Mouse (Mus musculus) ES-E14 (cell line): ENCODE data around the gene Otp. TPM values are rescaled to one million over a fixed set of nuclear protein-coding genes. Genes with fewer than 3 reads are reported as not detected.

Source experiments
- DNase-seq: peaks from one replicate; pipeline ENCODE4 v3.0.0-alpha.2; 2013; ENCODE audit warnings: low read depth, low spot score
- H3K27ac ChIP-seq: 2 replicates; pipeline ENCODE4 v1.5.1; 2012; ENCODE audit warnings: low read depth, mild to moderate bottlenecking, low read length, moderate library complexity, mixed read lengths; ENCODE audit not compliant: poor library complexity, insufficient read depth, severe bottlenecking
- H3K36me3 ChIP-seq: 2 replicates; pipeline ENCODE4 v1.6.1; 2012; ENCODE audit warnings: mild to moderate bottlenecking, low read length, moderate library complexity, mixed read lengths; ENCODE audit not compliant: control insufficient read depth, poor library complexity, insufficient read depth, severe bottlenecking
- H3K4me1 ChIP-seq, 2 experiments: fragments of 150-350 bp in 1 of 2; sonication (generic) in 1 of 2; 2 replicates each; pipeline ENCODE4 v1.6.1; 2012; ENCODE audit warnings: low read length in 2 of 2, mild to moderate bottlenecking in 1 of 2, mixed read lengths in 1 of 2; ENCODE audit not compliant: control insufficient read depth in 2 of 2, insufficient read depth in 2 of 2, poor library complexity in 1 of 2
- H3K4me3 ChIP-seq, 2 experiments: fragments of 150-350 bp in 1 of 2; sonication (generic) in 1 of 2; 2 replicates each; pipeline ENCODE4 v1.5.1; 2012; ENCODE audit warnings: low read length in 2 of 2, low read depth in 1 of 2, mild to moderate bottlenecking in 1 of 2, mixed read lengths in 1 of 2; ENCODE audit not compliant: insufficient read depth in 1 of 2, poor library complexity in 1 of 2, severe bottlenecking in 1 of 2
- H3K9ac ChIP-seq: 2 replicates; pipeline ENCODE4 v1.6.1; 2012; ENCODE audit warnings: low read depth, mild to moderate bottlenecking, low read length, mixed read lengths; ENCODE audit not compliant: poor library complexity, insufficient read depth, severe bottlenecking
- H3K9me3 ChIP-seq: fragments of 150-350 bp; sonication (generic); 2 replicates; pipeline ENCODE4 v1.6.1; 2012; ENCODE audit warnings: low read depth, mild to moderate bottlenecking, low read length; ENCODE audit not compliant: control insufficient read depth, insufficient read depth
- CHD2 ChIP-seq: IDR thresholded peaks from 2 replicates; pipeline ENCODE4 v1.6.1; 2014; ENCODE audit warnings: mild to moderate bottlenecking, low read depth, low read length, inconsistent platforms
- HCFC1 ChIP-seq: IDR thresholded peaks from 2 replicates; pipeline ENCODE4 v1.6.1; 2012; ENCODE audit warnings: low read length, inconsistent platforms, borderline replicate concordance; ENCODE audit not compliant: insufficient read depth
- MAFK ChIP-seq: IDR thresholded peaks from 2 replicates; pipeline ENCODE4 v1.6.1; 2014; ENCODE audit warnings: mild to moderate bottlenecking, low read depth, low read length, inconsistent platforms; ENCODE audit not compliant: insufficient read depth
- ZC3H11A ChIP-seq: IDR thresholded peaks from 2 replicates; pipeline ENCODE4 v1.6.1; 2012; ENCODE audit warnings: low read depth, mild to moderate bottlenecking, inconsistent platforms, low read length, borderline replicate concordance
- ZNF384 ChIP-seq: IDR thresholded peaks from 2 replicates; pipeline ENCODE4 v1.6.1; 2012; ENCODE audit warnings: low read depth, low read length, inconsistent platforms
- in situ Hi-C, 2 experiments: fragments of 600-800 bp; cut with MboI; formaldehyde crosslinking; loops; one replicate each; pipeline ENCODE4 v1.15.1; 2025; ENCODE audit warnings: low sequenced_read_pairs in 2 of 2, inconsistent platforms in 1 of 2; ENCODE audit not compliant: unreplicated experiment in 2 of 2
- total RNA-seq: library from RNA; depleted of rRNA; stranded (reverse); fragments of 300-350 nt; gene quantifications from 2 replicates; pipeline ENCODE4 v1.2.3, GENCODE M21; 2012

Gene Otp
- total RNA-seq, 1 experiment = not detected

- peaks cover 0 to 2% of the 10 kb centered on the region in 2 experiments; a peak in 1 of 4 replicates for H3K4me1 ChIP-seq
- peak overlapping the region; percentile 3 to 20; a peak in 3 of 4 replicates for H3K4me3 ChIP-seq
- H3K9ac ChIP-seq = peak overlapping the region; percentile 26; the same call in 1 of the 2 replicates
- no peaks in the 10 kb centered on the region for H3K36me3 ChIP-seq
- in situ Hi-C loops = no loop called here
- no peak overlapping the region for H3K27ac ChIP-seq
- H3K9me3 ChIP-seq = no peaks in the 10 kb centered on the region
- TF ChIP-seq CHD2 (no peak), HCFC1 (no peak), ZNF384 (no peak), ZC3H11A (no peak)
- no peak for DNase-seq
Measured at GRCm38 (mm10) chr13:94873111-94874038, 2.0 kb upstream of the Otp start.

DNA sequence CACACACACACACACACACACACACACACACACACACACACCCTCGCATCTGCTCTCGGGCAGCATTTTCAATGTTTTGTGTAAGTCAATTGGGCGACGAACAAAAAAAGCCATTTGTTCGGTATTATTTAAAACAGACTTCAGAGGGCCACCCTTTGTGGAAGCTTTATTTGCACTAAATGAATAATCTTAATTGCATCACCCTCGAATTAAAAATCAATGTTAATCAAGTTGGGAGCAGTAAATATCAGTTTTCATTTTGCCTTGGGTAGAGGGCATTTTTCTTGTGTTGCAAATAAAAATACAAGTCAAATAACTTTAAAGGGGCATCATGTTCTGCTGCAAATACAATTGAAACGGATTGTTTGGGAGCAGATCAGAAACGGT, 1.4 kb upstream of the Otp start:
- H3K4me3 ChIP-seq = peak overlapping the region in 1 of 2 experiments; percentile 20; a peak in 2 of 4 replicates
- DNase-seq = no peak
- no peak for TF ChIP-seq ZNF384
- TF ChIP-seq ZC3H11A = no peak
- TF ChIP-seq CHD2 = no peak
- TF ChIP-seq MAFK = no peak
- no peak for TF ChIP-seq HCFC1
- no peaks in the 10 kb centered on the region for H3K9me3 ChIP-seq
- H3K4me1 ChIP-seq = peaks cover 0 to 2% of the 10 kb centered on the region in 2 experiments; a peak in 1 of 4 replicates
- in situ Hi-C loops = no loop called here
- no peak overlapping the region for H3K27ac ChIP-seq
- peak overlapping the region; percentile 26; the same call in 1 of the 2 replicates for H3K9ac ChIP-seq
- no peaks in the 10 kb centered on the region for H3K36me3 ChIP-seq

- DNase-seq = no peak
- no peak overlapping the region for H3K27ac ChIP-seq
- peaks cover 0 to 2% of the 10 kb centered on the region in 2 experiments; a peak in 1 of 4 replicates for H3K4me1 ChIP-seq
- H3K36me3 ChIP-seq = no peaks in the 10 kb centered on the region
- in situ Hi-C loops = no loop called here
- TF ChIP-seq ZC3H11A (no peak), CHD2 (no peak), HCFC1 (no peak), MAFK (no peak), ZNF384 (no peak)
- H3K9me3 ChIP-seq = no peaks in the 10 kb centered on the region
- no peak overlapping the region for H3K9ac ChIP-seq
- peak overlapping the region; percentile 32; a peak in 3 of 4 replicates for H3K4me3 ChIP-seq
Measured at GRCm38 (mm10) chr13:94874656-94875395, 576 bp upstream of the Otp start.

- Histone ChIP-seq H3K4me3 (peak overlapping the region; percentile 8 to 16; a peak in 3 of 4 replicates), H3K9me3 (no peaks in the 10 kb centered on the region), H3K36me3 (no peaks in the 10 kb centered on the region), H3K4me1 (no peaks in the 10 kb centered on the region; a peak in 1 of 4 replicates), H3K27ac (no peak overlapping the region), H3K9ac (no peak overlapping the region)
- no peak for DNase-seq
- TF ChIP-seq ZNF384 (no peak), CHD2 (no peak), HCFC1 (no peak), MAFK (no peak), ZC3H11A (no peak)
- in situ Hi-C loops = no loop called here
Measured at GRCm38 (mm10) chr13:94876286-94877210, 1.1 kb downstream of the Otp start.
